Mouse (Mus musculus) myocyte (in vitro differentiated cells): ENCODE results near the gene Fam118b.

ENCODE experiments used
- CEBPB ChIP-seq: IDR thresholded peaks from 2 replicates; pipeline ENCODE4 v1.6.1; 2011; ENCODE audit warnings: mild to moderate bottlenecking, moderate library complexity; ENCODE audit not compliant: poor library complexity, insufficient read depth, severe bottlenecking
- E2F4 ChIP-seq: IDR thresholded peaks from one replicate; pipeline ENCODE4 v1.6.1; 2011; ENCODE audit warnings: mild to moderate bottlenecking, control low read depth, moderate library complexity; ENCODE audit not compliant: insufficient read depth
- MAX ChIP-seq: IDR thresholded peaks from one replicate; pipeline ENCODE4 v1.6.1; 2011; ENCODE audit warnings: low read depth, mild to moderate bottlenecking, control low read depth
- MYOD1 ChIP-seq, 3 experiments: IDR thresholded peaks; one replicate each; pipeline ENCODE4 v1.6.1; 2011; ENCODE audit warnings: control low read depth in 2 of 3, low read depth in 2 of 3, mild to moderate bottlenecking in 2 of 3, moderate library complexity in 1 of 3; ENCODE audit not compliant: insufficient read length in 2 of 3, control insufficient read depth in 1 of 3
- MYOG ChIP-seq, 3 experiments: IDR thresholded peaks; one replicate each; pipeline ENCODE4 v1.6.1; 2011; ENCODE audit warnings: control low read depth in 2 of 3, low read depth in 2 of 3, mild to moderate bottlenecking in 2 of 3; ENCODE audit not compliant: insufficient read length in 2 of 3, control insufficient read depth in 1 of 3, insufficient read depth in 1 of 3
- POLR2A ChIP-seq: IDR thresholded peaks from one replicate; pipeline ENCODE4 v1.6.1; 2011; ENCODE audit warnings: low read depth, mild to moderate bottlenecking, control low read depth, moderate library complexity; ENCODE audit not compliant: insufficient read length
- POLR2AphosphoS2 ChIP-seq: IDR thresholded peaks from one replicate; pipeline ENCODE4 v1.6.1; 2011; ENCODE audit warnings: low read depth, control low read depth; ENCODE audit not compliant: insufficient read length
- REST ChIP-seq: IDR thresholded peaks from one replicate; pipeline ENCODE4 v1.6.1; 2011; ENCODE audit warnings: mild to moderate bottlenecking, control low read depth, moderate library complexity; ENCODE audit not compliant: insufficient read depth, insufficient read length
- SRF ChIP-seq: IDR thresholded peaks from one replicate; pipeline ENCODE4 v1.6.1; 2011; ENCODE audit warnings: low read depth; ENCODE audit not compliant: control insufficient read depth, insufficient read length
- TCF12 ChIP-seq: IDR thresholded peaks from one replicate; pipeline ENCODE4 v1.6.1; 2011; ENCODE audit warnings: mild to moderate bottlenecking, control low read depth; ENCODE audit not compliant: poor library complexity, insufficient read depth, severe bottlenecking
- TCF3 ChIP-seq: IDR thresholded peaks from one replicate; pipeline ENCODE4 v1.6.1; 2011; ENCODE audit warnings: low read depth, control low read depth; ENCODE audit not compliant: insufficient read length
- USF1 ChIP-seq: IDR thresholded peaks from one replicate; pipeline ENCODE4 v1.6.1; 2011; ENCODE audit warnings: low read depth, mild to moderate bottlenecking, control low read depth, moderate library complexity

GRCm38 (mm10) chr9:35210542-35211474 is 56.8 kb downstream of the Fam118b start, which contains the start of gene Foxred1:
- TF ChIP-seq POLR2A: peak; percentile 78
- no peak for TF ChIP-seq MYOD1 (IDR thresholded peaks at IDR 0.05; ENCODE audit: control insufficient read depth in 1 of 3, insufficient read length in 2 of 3, low read depth in 2 of 3)
- TF ChIP-seq POLR2AphosphoS2: peak; percentile 84
- TF ChIP-seq USF1: no peak
- no peak for TF ChIP-seq TCF12
- TF ChIP-seq SRF: peak; percentile 33
- TF ChIP-seq MAX: no peak
- no peak for TF ChIP-seq MYOG (IDR thresholded peaks at IDR 0.05; ENCODE audit: control insufficient read depth in 1 of 3, insufficient read depth in 1 of 3, insufficient read length in 2 of 3, low read depth in 2 of 3)
- peak; percentile 39 for TF ChIP-seq E2F4
- no peak for TF ChIP-seq CEBPB
- no peak for TF ChIP-seq TCF3
- TF ChIP-seq REST: no peak
